Mouse (Mus musculus) midbrain, embryonic 16.5 days (tissue): ENCODE results near the gene Plpp1. TPM values are rescaled to one million over a fixed set of nuclear protein-coding genes. Genes with fewer than 3 reads are reported as not detected.

Experiments used
- ATAC-seq: fragments of 200-750 bp; cut with Nextera tagmentation; 2 replicates; pipeline ENCODE4 v1.8.0; 2017; ENCODE audit warnings: moderate TSS enrichment
- H3K27ac ChIP-seq: fragments of 300-500 bp; sonication (generic); 2 replicates; pipeline ENCODE4 v1.5.1; 2014; ENCODE audit warnings: mild to moderate bottlenecking, low read length, mixed read lengths
- H3K27me3 ChIP-seq: fragments of 300-500 bp; sonication (generic); 2 replicates; pipeline ENCODE4 v1.6.1; 2014; ENCODE audit warnings: low read depth, low read length, mixed read lengths; ENCODE audit not compliant: control insufficient read depth, insufficient read depth
- H3K36me3 ChIP-seq: fragments of 300-500 bp; sonication (generic); 2 replicates; pipeline ENCODE4 v1.6.1; 2014; ENCODE audit warnings: mild to moderate bottlenecking, low read length, moderate library complexity, mixed read lengths; ENCODE audit not compliant: control insufficient read depth, insufficient read depth
- H3K4me1 ChIP-seq: fragments of 300-500 bp; sonication (generic); 2 replicates; pipeline ENCODE4 v1.6.1; 2014; ENCODE audit warnings: mild to moderate bottlenecking, low read length, mixed read lengths; ENCODE audit not compliant: control insufficient read depth, insufficient read depth
- H3K4me2 ChIP-seq: fragments of 300-500 bp; sonication (generic); 2 replicates; pipeline ENCODE4 v1.6.1; 2014; ENCODE audit warnings: mild to moderate bottlenecking, low read length, mixed read lengths
- H3K4me3 ChIP-seq: fragments of 300-500 bp; sonication (generic); 2 replicates; pipeline ENCODE4 v1.5.1; 2014; ENCODE audit warnings: low read depth, mild to moderate bottlenecking, low read length, moderate library complexity, mixed read lengths
- H3K9ac ChIP-seq: fragments of 300-500 bp; sonication (generic); 2 replicates; pipeline ENCODE4 v1.6.1; 2014; ENCODE audit warnings: low read depth, low read length, mixed read lengths
- H3K9me3 ChIP-seq: fragments of 300-500 bp; sonication (generic); replicated peaks from 2 replicates; pipeline ENCODE4 v1.6.1; 2014; ENCODE audit warnings: mild to moderate bottlenecking, low read length, mixed read lengths; ENCODE audit not compliant: control insufficient read depth, poor library complexity, severe bottlenecking
- WGBS: fragments of 180-500 bp; shearing (Covaris S2); extraction: QIAGEN DNeasy Blood & Tissue Kit; methylation state at CpG from one replicate; pipeline ENCODE4 v1.1.7; 2014; 5-methylcytosine and 5-hydroxymethylcytosine counted together
- polyA plus RNA-seq: library from polyadenylated mRNA; unstranded; fragments of >200 nt; fragmentation: Nextera tagmentation; extraction: Ambion mirVana; gene quantifications from 2 replicates; pipeline ENCODE4 v1.2.1, GENCODE M21; 2015

The Plpp1 gene
- polyA plus RNA-seq, 1 experiment from 2014 or later = 69.5 TPM

DNA sequence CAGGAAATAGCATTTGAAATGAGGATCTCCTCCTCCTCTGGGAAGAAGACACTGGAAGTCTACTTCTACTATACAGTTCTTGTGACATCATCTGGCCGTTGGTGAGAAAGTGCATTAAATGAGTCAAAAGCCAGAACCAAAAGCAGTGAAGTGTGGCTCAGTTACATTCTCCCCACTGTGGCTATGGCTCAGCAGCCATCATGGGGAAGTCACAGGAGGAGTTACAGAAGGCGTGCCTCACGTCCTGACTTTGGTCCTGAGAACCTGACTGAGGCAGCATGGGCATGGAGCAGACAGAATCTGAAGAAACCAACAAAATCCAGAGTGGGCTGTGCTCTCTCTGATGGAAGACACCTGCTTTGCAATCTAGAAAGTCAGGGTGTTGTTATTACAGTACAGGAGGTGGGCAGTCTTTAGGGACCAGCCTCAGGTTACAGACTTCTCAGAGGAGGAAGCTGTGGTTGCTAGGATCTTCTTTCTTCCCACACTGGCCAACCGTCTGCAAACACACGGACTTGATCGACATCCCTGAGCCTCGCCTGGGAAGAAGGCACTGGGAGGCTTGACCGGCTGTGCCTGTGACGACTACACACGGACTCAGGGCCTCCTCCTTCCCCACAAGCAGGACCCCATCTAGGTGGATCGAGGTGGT lies 69.6 kb downstream of the Plpp1 start:
- no peak overlapping the region for H3K4me2 ChIP-seq
- no peak overlapping the region for H3K9ac ChIP-seq
- H3K9me3 ChIP-seq = no peaks in the 10 kb centered on the region
- peaks cover 45% of the 10 kb centered on the region for H3K36me3 ChIP-seq
- H3K4me3 ChIP-seq = no peak overlapping the region
- no peak for ATAC-seq
- no peaks in the 10 kb centered on the region for H3K27me3 ChIP-seq
- no peaks in the 10 kb centered on the region for H3K4me1 ChIP-seq
- WGBS = 87% methylated on average over 11 of the region's 11 CpGs
- no peak overlapping the region for H3K27ac ChIP-seq

DNA sequence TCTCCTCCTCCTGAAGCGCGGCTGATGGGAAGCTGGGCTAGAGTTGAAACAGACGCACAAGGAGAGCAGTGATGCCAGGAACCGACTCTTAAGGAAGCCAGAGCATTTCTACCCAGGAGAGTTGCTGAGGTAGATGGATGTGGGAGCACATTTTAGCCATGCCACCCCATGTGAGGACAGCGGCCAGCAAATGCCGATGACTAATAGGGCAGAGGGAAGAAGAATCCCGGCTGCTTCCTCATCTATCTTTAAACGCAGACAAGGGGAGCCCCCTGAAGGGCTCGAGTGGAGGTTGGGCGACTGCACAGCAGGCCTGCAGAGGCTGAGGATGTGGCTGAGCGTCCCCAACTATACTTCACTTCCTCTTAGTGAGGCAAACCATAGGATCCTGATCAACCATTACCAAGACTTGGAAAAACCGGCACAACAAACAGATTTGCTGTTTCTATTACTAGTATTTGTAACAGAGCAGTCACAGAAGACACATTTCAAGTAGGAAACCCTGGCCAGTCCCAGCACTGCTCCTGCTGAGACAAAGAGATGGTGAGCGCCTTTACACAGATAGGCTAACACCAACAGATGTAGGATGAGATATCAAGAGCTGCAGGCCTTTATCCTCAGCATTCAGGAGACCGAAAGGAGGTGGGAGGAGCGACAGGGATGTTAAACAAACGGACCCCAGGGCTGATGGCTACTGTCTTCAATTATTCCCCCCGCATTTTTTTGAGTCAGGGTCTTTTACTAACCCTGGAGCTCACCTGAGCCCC lies 71.1 kb downstream of the Plpp1 start:
- Histone ChIP-seq H3K36me3 (peaks cover 44% of the 10 kb centered on the region), H3K27ac (no peak overlapping the region), H3K27me3 (no peaks in the 10 kb centered on the region), H3K9me3 (no peaks in the 10 kb centered on the region), H3K9ac (no peak overlapping the region), H3K4me1 (no peaks in the 10 kb centered on the region), H3K4me2 (no peak overlapping the region), H3K4me3 (no peak overlapping the region)
- no peak for ATAC-seq
- WGBS = 90% methylated on average over 17 of the region's 17 CpGs

DNA sequence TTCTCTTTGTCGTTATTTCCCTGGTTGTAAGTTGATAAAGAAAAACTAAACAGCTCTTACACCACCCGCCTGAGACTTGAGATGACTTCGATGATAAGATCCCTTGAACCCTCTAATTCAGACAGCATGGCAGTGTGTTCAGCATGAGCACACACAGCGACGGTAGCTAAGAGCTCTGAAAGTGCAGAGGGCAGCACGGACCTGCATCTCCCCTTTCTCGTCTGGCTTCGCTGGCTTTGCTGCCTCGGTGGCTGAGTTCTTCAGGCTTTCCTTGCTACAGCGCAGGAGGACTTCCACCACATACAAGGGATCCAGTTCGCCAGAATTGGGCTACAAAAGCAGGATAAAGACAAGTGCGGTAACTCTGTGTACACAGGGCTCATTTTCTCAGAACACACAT lies 86.6 kb downstream of the Plpp1 start:
- no peak for ATAC-seq
- 95% methylated on average over 12 of the region's 12 CpGs for WGBS
- Histone ChIP-seq H3K4me3 (no peak overlapping the region), H3K9ac (no peak overlapping the region), H3K36me3 (peaks cover 37% of the 10 kb centered on the region), H3K4me2 (no peak overlapping the region), H3K4me1 (no peaks in the 10 kb centered on the region), H3K9me3 (no peaks in the 10 kb centered on the region), H3K27me3 (no peaks in the 10 kb centered on the region), H3K27ac (no peak overlapping the region)

DNA sequence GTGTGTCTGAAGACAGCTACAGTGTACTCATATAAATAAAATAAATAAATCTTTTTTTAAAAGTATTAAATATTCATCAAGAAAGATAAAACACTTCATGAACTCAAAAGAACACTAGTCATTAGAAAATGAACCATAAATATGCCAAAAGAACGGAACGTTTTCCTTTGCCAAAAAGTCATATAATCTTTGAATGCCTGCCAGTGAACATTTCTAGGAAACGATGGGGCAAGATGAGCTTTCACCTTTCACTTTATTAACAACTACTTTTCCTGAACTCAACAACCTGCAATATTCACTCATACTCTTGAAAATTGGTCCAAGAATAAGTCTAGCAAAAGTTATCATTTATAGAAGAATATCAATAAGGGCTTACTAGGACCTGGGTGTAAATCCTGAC lies 101.6 kb downstream of the Plpp1 start:
- H3K27ac ChIP-seq = no peak overlapping the region
- ATAC-seq = no peak
- no peak overlapping the region for H3K4me3 ChIP-seq
- H3K9me3 ChIP-seq = no peaks in the 10 kb centered on the region
- no peaks in the 10 kb centered on the region for H3K27me3 ChIP-seq
- no peak overlapping the region for H3K4me2 ChIP-seq
- WGBS = 95% methylated on average over 3 of the region's 3 CpGs
- no peaks in the 10 kb centered on the region for H3K4me1 ChIP-seq
- H3K9ac ChIP-seq = no peak overlapping the region
- peaks cover 22% of the 10 kb centered on the region for H3K36me3 ChIP-seq

DNA sequence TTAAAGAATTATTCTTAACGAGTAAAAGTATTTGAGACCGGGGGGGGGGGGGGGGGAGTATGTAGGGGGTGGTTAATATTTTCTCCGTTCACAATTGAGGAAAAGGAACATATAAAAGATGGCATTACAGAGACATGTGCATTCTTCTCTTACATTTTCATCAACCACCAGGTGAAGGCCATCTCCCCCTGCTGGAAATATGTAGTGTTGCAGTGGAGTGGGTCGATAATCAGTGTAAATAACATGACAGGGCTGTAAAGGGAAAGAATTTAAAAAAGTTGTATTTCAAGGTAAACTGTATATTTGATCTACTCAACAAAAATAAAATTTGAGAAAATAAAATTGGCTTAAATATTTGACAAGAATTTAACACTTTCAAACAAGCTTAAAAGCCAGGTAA lies 109.1 kb downstream of the Plpp1 start:
- Histone ChIP-seq H3K27ac (no peak overlapping the region), H3K9me3 (no peaks in the 10 kb centered on the region), H3K36me3 (peaks cover 11% of the 10 kb centered on the region), H3K4me3 (no peak overlapping the region), H3K27me3 (no peaks in the 10 kb centered on the region), H3K9ac (no peak overlapping the region), H3K4me2 (no peak overlapping the region), H3K4me1 (no peaks in the 10 kb centered on the region)
- 62% methylated on average over 4 of the region's 4 CpGs for WGBS
- ATAC-seq = no peak

DNA sequence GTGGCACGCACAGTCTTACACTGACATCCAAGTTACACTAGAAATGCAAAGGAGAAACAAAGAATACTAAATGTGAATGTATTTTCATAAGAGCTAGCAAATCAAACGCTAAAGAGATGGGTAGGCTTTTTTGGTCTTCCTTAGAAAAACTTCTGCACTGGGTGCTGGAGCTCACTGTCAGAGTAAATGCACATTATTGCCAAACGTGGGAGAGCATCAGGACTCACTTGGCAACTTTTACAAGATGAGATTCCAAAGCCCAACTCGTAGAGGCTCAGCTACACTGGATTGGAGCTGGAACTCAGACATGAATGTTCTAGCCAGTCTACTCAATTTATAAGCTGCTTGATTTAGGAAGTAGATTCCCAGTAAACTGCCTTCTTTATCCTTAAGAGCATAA lies 109.8 kb downstream of the Plpp1 start:
- Histone ChIP-seq H3K9me3 (no peaks in the 10 kb centered on the region), H3K4me2 (no peak overlapping the region), H3K27me3 (no peaks in the 10 kb centered on the region), H3K27ac (no peak overlapping the region), H3K4me3 (no peak overlapping the region), H3K9ac (no peak overlapping the region), H3K4me1 (no peaks in the 10 kb centered on the region), H3K36me3 (peaks cover 13% of the 10 kb centered on the region)
- 92% methylated on average over 4 of the region's 4 CpGs for WGBS
- no peak for ATAC-seq

Other genes starting within 250 kb of the Plpp1 start
- 0.10 and 0.22 TPM in 2 replicates for gene Il31ra, start 206.4 kb upstream of the Plpp1 start, polyA plus RNA-seq
- 0.72 and 0.99 TPM in 2 replicates for gene Ddx4, start 148.3 kb upstream of the Plpp1 start, polyA plus RNA-seq
- 26.3 and 27.3 TPM in 2 replicates for gene Slc38a9, start 140.0 kb upstream of the Plpp1 start, polyA plus RNA-seq
- 57.3 and 64.1 TPM in 2 replicates for gene Mtrex, start 126.6 kb downstream of the Plpp1 start, polyA plus RNA-seq
- gene Dhx29, start 126.7 kb downstream of the Plpp1 start, polyA plus RNA-seq = 30.0 and 30.4 TPM in 2 replicates
- gene Ccno, start 187.0 kb downstream of the Plpp1 start, polyA plus RNA-seq = 1.2 and 1.5 TPM in 2 replicates
- 0.53 and 0.57 TPM in 2 replicates for gene Mcidas, start 193.1 kb downstream of the Plpp1 start, polyA plus RNA-seq
- 0.51 and 0.55 TPM in 2 replicates for gene Cdc20b, start 234.3 kb downstream of the Plpp1 start, polyA plus RNA-seq
- gene Gpx8, start 245.6 kb downstream of the Plpp1 start, polyA plus RNA-seq = 38.4 and 40.5 TPM in 2 replicates